Mouse (Mus musculus) mouse trophoblast stem cell (cell line): ENCODE measurements around the gene Oat.

Experiments used
- in situ Hi-C, 2 experiments: fragments of 300-500 bp; cut with MseI, MboI; formaldehyde crosslinking; loops; 2 replicates in 1 of 2; 3 replicates in 1 of 2; pipeline ENCODE4 v1.15.1; 2025

Gene Oat

DNA sequence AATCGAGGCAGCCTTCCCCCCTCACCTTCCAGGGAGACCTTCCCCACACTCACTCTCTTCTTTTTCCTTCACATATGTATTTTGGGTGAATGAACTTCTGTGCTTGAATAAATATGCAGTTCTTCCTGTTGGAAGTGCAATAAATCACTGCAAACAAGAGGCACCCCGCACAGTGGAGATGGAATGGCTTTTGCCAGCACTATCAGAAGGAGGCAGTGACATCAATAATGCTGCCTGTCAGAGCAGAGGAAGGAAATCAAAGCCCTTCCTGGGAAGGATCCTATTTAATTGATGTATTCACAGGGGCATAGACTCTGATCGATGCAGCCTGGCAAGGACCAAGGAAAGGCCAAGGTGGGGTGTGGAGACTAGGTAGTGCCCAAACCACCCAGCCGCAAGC lies 33.8 kb downstream of the Oat start:
- in situ Hi-C loops: no loop called here

DNA sequence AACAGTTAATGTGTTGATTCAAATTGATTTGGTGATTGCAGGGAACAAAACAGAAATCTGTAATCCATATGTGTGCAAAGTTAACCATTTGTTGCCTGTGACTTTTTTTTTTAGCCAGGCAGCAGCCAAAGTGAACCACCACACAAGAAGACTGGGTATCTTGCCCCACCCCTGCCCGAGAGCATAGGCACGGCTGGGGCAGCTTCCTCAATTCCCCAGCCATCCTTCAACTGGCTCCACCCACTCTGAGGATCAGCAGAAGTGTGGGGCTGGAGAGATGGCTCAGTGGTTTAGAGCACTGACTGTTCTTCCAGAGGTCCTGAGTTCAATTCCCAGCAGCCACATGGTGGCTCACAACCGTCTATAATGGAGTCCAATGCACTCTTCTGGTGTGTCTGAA lies 34.6 kb downstream of the Oat start:
- in situ Hi-C loops: no loop called here

DNA sequence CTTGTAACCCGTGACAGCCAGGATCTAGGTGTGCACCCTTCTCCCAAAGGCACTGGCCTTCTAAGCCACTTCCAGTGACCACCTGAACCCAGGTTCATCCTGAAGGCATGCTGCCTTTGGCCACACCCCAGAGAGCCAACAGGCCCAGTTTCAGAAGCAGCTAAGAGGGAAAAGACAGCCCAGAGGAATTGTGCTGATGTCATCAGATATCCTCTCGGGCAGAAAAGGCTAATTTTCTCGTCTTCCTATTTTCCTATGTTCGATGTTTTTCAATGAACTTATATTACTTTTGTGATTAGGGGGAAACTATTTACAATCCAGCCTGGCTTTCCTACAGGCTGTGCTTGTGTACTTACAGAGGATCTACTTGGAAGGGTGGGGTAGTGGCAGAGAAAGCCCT lies 35.6 kb downstream of the Oat start:
- in situ Hi-C loops: no loop called here

DNA sequence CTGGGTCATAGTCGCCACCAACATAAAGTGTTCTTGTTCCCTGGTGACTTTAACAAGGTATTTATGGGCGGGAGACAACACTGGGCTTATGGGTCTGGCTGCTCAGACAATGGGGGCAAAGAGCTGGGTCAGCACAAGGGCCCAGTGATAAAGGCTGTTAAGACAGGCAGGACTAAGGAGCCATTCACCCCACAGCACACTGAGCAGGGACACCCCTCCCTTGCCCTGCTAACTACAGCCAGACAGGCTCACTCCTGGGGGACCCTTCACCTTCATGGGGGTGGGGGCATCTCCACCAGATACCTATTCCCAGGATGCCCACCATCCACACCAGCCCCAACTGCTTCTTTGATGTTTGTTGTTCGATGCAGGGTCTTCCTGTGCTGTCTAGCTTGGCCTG lies 47.0 kb downstream of the Oat start:
- in situ Hi-C loops: no loop called here

DNA sequence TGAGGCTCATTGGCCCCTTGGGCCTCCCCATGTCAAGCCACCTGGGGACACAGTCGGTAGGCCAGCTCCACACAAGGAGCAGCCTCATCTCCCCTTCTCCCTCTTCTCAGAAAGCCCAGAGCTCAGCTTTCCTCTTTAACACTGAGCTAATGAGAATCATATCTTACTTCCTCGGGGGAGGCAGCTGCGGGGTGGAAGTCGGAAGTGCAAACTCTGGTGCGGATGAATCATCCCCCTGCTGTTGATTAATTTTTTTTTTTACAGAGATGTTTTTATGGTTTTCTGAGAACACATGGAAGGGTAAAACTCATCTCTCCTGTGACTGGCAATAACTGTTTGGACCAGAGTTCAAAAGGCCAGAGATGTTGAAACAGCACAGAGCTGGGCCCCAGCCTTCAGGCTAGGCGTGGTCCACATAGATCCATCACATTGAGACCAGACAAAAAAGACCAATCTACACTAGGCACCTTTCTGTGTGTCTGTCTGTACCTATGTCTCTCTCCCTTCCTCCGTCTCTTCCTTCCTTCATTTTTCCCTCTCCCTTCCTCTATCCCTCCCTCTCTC lies 62.7 kb downstream of the Oat start:
- in situ Hi-C loops: no loop called here

- in situ Hi-C loops: no loop called here
Observed at GRCm38 (mm10) chr7:132509110-132509509, 67.1 kb downstream of the Oat start.
